Mouse (Mus musculus): Measurements from ENCODE around the gene Nck2. TPM values are rescaled to one million over a fixed set of nuclear protein-coding genes. Genes with fewer than 3 reads are reported as not detected.

The Nck2 gene
- polyA plus RNA-seq, 1 experiment, result not detected

DNA sequence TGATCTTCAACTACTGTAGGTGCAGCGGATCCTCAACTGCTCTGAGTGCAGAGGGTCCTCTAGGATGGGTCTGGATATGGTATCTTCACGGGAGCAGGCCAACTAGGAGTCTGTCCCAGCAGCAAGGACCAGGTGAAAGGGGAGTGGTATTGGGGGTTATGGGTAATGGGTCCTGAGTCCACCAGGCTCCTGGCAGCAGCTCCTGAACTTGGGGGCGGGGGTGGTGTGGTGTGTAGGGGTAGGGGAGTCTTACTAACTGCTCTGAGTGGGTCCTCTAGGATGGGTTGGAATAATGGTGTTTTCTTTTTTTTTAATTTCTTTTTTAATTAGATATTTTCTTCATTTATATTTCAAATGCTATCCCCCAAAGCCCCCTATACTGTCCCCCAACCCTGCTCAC is 73.0 kb downstream of the Nck2 start:
- TF ChIP-seq CTCF (IDR thresholded peaks at IDR 0.05; ENCODE audit: insufficient read depth, low read depth, low read length), result no peak
- no peak for TF ChIP-seq POLR2A (IDR thresholded peaks at IDR 0.05; ENCODE audit: insufficient read depth, low read depth, low read length)
- Histone ChIP-seq H3K4me1 (ENCODE audit: control insufficient read depth, insufficient read depth, low read length) (no peaks in the 10 kb centered on the region), H3K4me3 (ENCODE audit: insufficient read depth, low read depth, low read length) (no peak overlapping the region), H3K27ac (ENCODE audit: insufficient read depth, low read depth, low read length) (no peak overlapping the region)
- WGBS, result 96% methylated on average over 3 of the region's 3 CpGs

DNA sequence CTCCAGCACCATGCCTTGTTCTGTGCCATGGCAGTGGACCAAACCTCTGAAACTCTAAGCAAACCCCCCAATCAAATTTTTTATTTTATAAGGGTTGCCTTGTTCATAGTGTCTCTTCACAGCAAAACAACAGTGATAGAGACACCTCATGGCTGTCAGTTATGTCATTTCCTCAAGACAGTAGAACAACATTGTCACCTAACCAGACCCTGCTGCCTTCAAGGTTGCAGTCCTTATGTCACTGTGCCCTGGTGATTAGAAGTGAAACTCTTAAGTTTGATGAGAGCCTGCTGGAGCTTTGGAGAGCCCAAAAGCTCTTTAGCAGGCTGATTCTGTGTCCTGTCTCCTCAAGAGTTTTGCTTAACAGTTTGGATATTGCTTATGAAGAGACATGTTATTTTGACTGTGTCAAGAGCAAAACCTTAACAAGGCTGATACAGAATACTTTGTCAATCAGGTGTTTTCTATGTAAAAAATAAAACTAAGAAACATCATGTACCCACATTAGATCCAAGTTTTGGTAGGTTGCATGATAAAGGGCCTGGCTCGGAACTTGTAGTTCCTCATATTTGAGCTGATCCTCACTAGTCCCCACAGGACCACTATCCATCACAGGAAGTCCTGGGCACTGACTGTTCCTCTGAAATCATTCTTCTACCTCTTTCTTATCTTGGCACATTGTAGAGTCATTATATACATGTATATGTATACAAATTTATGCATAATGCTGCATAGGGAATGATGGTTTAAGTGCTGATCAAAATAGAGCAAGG is 76.0 kb downstream of the Nck2 start:
- Histone ChIP-seq H3K4me3 (ENCODE audit: insufficient read depth, low read depth, low read length) (no peak overlapping the region), H3K4me1 (ENCODE audit: control insufficient read depth, insufficient read depth, low read length) (no peaks in the 10 kb centered on the region), H3K27ac (ENCODE audit: insufficient read depth, low read depth, low read length) (no peak overlapping the region)
- 100% methylated on average over 1 of the region's 1 CpGs for WGBS
- TF ChIP-seq POLR2A (IDR thresholded peaks at IDR 0.05; ENCODE audit: insufficient read depth, low read depth, low read length) (no peak), CTCF (IDR thresholded peaks at IDR 0.05; ENCODE audit: insufficient read depth, low read depth, low read length) (no peak)

DNA sequence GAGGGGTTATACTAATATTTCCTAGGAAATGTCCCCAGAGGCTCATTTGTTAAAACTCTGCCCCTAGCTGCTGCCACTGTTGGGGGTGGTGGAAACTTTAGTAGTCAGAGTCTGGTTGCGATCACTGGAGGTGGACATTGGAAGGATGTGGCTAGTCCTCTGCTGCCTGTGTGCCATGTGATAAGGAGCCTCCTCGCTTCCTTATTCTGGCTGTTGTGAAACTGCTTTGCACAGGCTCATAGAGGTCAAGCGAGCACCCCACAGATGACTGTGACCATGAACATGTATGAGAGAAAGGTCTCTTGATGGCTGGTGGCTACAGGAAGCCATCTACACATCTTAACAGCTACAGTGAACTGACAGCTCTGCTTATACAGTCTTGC is 76.6 kb downstream of the Nck2 start:
- Histone ChIP-seq H3K4me3 (ENCODE audit: insufficient read depth, low read depth, low read length) (no peak overlapping the region), H3K27ac (ENCODE audit: insufficient read depth, low read depth, low read length) (no peak overlapping the region), H3K4me1 (ENCODE audit: control insufficient read depth, insufficient read depth, low read length) (no peaks in the 10 kb centered on the region)
- 96% methylated on average over 3 of the region's 3 CpGs for WGBS
- TF ChIP-seq CTCF (IDR thresholded peaks at IDR 0.05; ENCODE audit: insufficient read depth, low read depth, low read length) (no peak), POLR2A (IDR thresholded peaks at IDR 0.05; ENCODE audit: insufficient read depth, low read depth, low read length) (no peak)

DNA sequence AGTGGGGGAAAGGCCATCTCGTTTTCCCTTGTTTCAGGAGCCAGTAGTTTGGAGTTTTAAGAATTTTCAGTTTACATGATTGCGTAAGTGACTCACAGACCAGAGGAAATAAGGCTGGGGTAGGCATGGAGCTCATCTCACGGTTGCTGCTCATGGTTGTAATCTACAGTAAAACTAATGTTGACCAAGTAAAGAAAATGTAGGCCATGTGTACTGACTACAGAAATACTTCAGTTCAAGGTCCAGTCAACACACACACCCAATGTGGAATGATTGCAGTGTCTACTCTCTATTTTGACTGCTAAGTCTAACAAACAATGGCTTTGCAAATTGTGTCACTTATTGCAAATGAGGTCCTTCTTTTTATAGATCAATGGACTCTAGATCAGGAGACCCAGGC is 77.1 kb downstream of the Nck2 start:
- 87% methylated on average over 3 of the region's 3 CpGs for whole genome bisulfite sequencing
- Histone ChIP-seq H3K27ac (ENCODE audit: insufficient read depth, low read depth, low read length) (no peak overlapping the region), H3K4me3 (ENCODE audit: insufficient read depth, low read depth, low read length) (no peak overlapping the region), H3K4me1 (ENCODE audit: control insufficient read depth, insufficient read depth, low read length) (no peaks in the 10 kb centered on the region)
- TF ChIP-seq CTCF (IDR thresholded peaks at IDR 0.05; ENCODE audit: insufficient read depth, low read depth, low read length), result no peak
- no peak for TF ChIP-seq POLR2A (IDR thresholded peaks at IDR 0.05; ENCODE audit: insufficient read depth, low read depth, low read length)

DNA sequence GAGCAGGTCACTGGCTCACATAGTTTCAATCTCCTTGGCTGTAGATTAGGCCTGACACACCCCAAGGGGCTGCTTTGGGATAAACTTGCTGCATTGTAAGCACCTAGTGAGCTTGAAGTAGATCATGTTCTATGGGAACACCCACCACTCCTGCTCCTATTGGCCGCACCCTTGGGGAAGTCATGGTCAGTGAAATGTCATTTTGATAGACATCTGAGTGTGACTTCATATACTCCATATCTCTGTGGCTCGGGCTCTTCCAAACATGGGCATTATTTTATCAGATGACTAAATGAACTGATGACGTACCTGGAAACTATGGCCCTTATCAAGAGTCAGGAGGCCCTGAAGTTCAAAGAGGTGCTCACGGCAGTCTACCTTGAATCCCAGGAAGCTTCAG is 77.6 kb downstream of the Nck2 start:
- H3K27ac ChIP-seq (ENCODE audit: insufficient read depth, low read depth, low read length), result no peak overlapping the region
- no peak overlapping the region for H3K4me3 ChIP-seq (ENCODE audit: insufficient read depth, low read depth, low read length)
- TF ChIP-seq POLR2A (IDR thresholded peaks at IDR 0.05; ENCODE audit: insufficient read depth, low read depth, low read length) (no peak), CTCF (IDR thresholded peaks at IDR 0.05; ENCODE audit: insufficient read depth, low read depth, low read length) (no peak)
- no peaks in the 10 kb centered on the region for H3K4me1 ChIP-seq (ENCODE audit: control insufficient read depth, insufficient read depth, low read length)
- WGBS, result 96% methylated on average over 4 of the region's 4 CpGs

DNA sequence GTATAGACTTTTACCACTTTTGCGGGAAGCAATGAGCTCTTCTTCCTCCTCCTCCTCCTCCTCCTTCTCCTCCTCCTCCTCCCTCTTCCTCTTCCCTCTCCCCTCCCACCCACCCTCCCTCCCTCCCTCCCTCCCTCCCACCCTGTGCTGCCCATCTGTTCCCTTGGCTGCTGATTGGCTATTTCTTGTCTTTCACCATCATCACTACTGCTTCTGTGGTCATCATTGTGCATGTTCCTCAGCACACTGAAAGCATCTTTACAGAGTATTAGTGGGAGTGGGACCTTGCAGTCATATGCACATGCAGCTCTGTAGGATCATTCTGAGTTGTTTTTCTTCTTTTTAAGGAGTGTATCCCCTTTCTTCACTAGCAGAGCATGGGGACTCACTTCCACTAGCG is 78.6 kb downstream of the Nck2 start:
- no peak overlapping the region for H3K27ac ChIP-seq (ENCODE audit: insufficient read depth, low read depth, low read length)
- no peak overlapping the region for H3K4me3 ChIP-seq (ENCODE audit: insufficient read depth, low read depth, low read length)
- TF ChIP-seq CTCF (IDR thresholded peaks at IDR 0.05; ENCODE audit: insufficient read depth, low read depth, low read length), result no peak
- no peak for TF ChIP-seq POLR2A (IDR thresholded peaks at IDR 0.05; ENCODE audit: insufficient read depth, low read depth, low read length)
- no peaks in the 10 kb centered on the region for H3K4me1 ChIP-seq (ENCODE audit: control insufficient read depth, insufficient read depth, low read length)
- WGBS, result 76% methylated on average over 2 of the region's 2 CpGs

DNA sequence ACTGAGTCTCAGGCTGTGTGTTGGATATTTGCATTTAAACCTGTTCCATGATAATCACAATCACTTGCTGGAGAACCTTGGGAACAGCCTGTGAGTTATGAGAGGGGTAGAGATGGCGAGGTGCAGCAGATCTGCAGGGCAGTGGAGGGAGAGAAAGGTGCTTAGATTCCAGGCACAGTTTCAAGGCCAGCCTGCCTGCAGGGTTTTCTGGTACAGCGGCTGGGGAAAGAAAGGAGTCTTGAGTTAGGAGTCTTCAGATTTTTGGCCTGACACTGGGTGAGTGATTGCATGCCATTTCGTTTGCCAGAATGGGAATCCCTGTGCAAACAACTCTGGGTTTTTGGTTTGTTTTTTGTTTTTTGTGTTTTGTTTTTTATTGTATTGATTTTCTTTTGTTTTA is 80.0 kb downstream of the Nck2 start:
- WGBS, result 73% methylated on average over 3 of the region's 3 CpGs
- no peaks in the 10 kb centered on the region for H3K4me1 ChIP-seq (ENCODE audit: control insufficient read depth, insufficient read depth, low read length)
- H3K27ac ChIP-seq (ENCODE audit: insufficient read depth, low read depth, low read length), result no peak overlapping the region
- no peak overlapping the region for H3K4me3 ChIP-seq (ENCODE audit: insufficient read depth, low read depth, low read length)
- TF ChIP-seq POLR2A (IDR thresholded peaks at IDR 0.05; ENCODE audit: insufficient read depth, low read depth, low read length), result no peak

DNA sequence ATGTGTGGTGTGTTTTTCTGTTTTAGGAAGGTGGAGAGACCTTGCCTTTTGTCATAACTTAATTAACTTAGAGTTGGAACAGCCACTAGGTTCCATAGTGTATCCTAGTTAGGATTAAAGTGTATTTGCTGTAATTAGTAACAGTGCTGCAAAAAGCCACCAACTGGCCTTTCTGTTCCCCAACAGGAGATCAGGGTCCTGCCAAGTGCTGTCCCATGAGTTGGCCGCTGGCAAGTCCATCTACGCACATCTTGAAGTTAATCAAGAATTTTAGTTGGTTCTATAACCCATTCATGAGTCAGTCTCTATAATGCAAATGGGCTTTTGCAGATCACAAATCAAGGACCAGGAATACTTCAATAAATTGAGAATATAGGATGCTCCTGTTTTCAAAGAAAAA is 83.9 kb downstream of the Nck2 start:
- no peak for TF ChIP-seq CTCF (IDR thresholded peaks at IDR 0.05; ENCODE audit: insufficient read depth, low read depth, low read length)
- no peak for TF ChIP-seq POLR2A (IDR thresholded peaks at IDR 0.05; ENCODE audit: insufficient read depth, low read depth, low read length)
- Histone ChIP-seq H3K27ac (ENCODE audit: insufficient read depth, low read depth, low read length) (no peak overlapping the region), H3K4me3 (ENCODE audit: insufficient read depth, low read depth, low read length) (no peak overlapping the region), H3K4me1 (ENCODE audit: control insufficient read depth, insufficient read depth, low read length) (peaks cover 6% of the 10 kb centered on the region)
- 83% methylated on average over 2 of the region's 2 CpGs for WGBS

DNA sequence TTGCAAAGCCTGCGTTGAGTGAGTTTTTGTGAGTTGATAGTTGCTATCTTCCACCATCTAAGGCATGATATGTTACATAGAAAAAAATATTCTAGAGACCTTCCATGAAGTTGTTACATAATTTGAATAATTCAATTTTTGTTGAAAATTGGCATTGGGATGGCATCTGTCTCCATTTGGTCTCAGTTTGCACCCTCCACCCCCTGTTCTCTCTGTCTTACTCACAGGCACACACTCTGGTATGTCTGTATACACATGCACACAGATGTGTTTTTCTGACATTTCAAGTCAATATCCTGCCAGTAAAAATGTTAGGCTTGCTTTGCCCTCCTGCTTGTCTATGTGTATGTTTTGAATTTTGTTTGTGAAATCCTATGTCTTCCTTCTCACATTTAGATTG is 84.7 kb downstream of the Nck2 start:
- no peak for TF ChIP-seq POLR2A (IDR thresholded peaks at IDR 0.05; ENCODE audit: insufficient read depth, low read depth, low read length)
- no peak for TF ChIP-seq CTCF (IDR thresholded peaks at IDR 0.05; ENCODE audit: insufficient read depth, low read depth, low read length)
- Histone ChIP-seq H3K4me1 (ENCODE audit: control insufficient read depth, insufficient read depth, low read length) (peaks cover 6% of the 10 kb centered on the region), H3K4me3 (ENCODE audit: insufficient read depth, low read depth, low read length) (no peak overlapping the region), H3K27ac (ENCODE audit: insufficient read depth, low read depth, low read length) (no peak overlapping the region)
- 100% methylated on average over 1 of the region's 1 CpGs for WGBS
